Mouse (Mus musculus): ENCODE measurements at regions not wholly inside any gene's neighbourhood (a gene's known extent, or its start where the extent isn't known, plus 50 kb on each side); places are given as distances from the start of the nearest gene placed in this dataset.

DNA sequence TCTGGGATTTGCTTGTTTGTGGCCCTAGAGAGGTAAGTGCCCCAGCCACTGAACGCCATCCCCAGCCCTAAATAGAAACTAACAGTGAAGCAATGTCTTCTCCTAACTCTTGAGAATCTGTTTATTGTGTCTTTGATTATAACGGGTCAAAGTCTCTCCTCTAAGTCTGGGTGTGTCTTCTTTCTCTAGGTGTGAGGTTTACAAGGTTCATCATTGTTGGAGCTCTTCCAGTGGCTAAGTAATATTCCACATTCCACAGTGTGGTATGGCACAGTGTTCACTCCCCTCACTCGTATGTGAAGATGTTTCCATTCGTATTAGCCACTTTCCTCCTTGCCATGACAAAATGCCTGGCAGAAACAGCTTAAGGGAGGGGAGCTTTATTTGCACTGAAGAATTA, 115.7 kb downstream of the Zbtb18 start:
- Histone ChIP-seq H3K4me3 (ENCODE audit: low read depth, low read length) (no peak overlapping the region), H3K36me3 (ENCODE audit: control insufficient read depth, insufficient read depth, low read length) (no peaks in the 10 kb centered on the region), H3K4me1 (replicated peaks; ENCODE audit: control insufficient read depth, insufficient read depth, low read length) (peaks cover 10% of the 10 kb centered on the region), H3K9ac (ENCODE audit: low read length) (no peak overlapping the region), H3K27me3 (ENCODE audit: control insufficient read depth, insufficient read depth, low read length) (no peaks in the 10 kb centered on the region), H3K9me3 (ENCODE audit: control insufficient read depth, low read length) (no peaks in the 10 kb centered on the region), H3K4me2 (ENCODE audit: low read depth, low read length, severe bottlenecking) (no peak overlapping the region), H3K27ac (ENCODE audit: low read depth, low read length) (no peak overlapping the region)
- DNase-seq (ENCODE audit: low spot score) (no peak), ATAC-seq (replicated peaks; ENCODE audit: low FRiP score) (no peak)
- WGBS: 81% methylated on average over 4 of the region's 4 CpGs

DNA sequence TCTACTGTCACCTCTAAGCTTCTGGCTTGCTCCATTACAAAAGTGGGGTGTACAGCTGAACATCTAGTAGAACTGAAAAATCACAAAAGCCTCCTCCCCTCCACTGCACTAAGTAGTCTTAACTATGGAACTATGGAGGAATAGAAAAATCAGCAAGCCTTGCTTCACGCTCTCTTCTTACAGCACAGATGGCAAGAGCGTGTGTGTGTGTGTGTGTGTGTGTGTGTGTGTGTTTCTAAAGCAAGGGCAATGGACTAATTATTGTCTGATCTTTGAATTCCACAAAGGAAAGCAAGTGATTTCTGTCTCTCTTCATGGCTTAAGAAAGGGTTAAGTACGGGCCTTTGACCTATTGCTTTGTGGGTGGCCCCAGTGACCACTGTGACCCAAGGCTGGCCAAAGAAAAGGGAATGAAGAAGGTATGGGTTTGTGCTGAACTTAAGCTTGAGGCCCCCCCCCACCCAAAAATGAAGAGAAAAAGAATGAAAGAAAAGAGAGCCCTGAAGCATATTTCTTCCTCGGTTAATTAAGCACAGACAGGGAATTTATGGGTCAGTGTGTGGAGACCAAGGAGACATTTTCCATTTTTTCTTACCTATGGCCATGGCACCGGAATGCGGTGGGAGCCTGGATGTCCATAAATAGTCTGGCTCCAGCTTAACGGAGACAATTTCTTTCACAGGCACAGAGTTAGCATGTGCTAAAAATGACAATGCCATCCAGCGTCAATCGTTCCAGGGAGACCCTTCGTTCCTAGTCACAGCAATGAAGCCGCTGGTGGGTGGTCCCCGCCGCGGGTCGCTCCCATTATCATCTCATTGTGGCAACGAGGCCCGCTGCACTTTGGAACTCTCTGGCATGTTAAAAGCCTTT, 119.8 kb downstream of the Zbtb18 start:
- Histone ChIP-seq H3K27me3 (ENCODE audit: control insufficient read depth, insufficient read depth, low read length) (no peaks in the 10 kb centered on the region), H3K4me3 (ENCODE audit: low read depth, low read length) (no peak overlapping the region), H3K36me3 (ENCODE audit: control insufficient read depth, insufficient read depth, low read length) (no peaks in the 10 kb centered on the region), H3K9ac (ENCODE audit: low read length) (no peak overlapping the region), H3K27ac (ENCODE audit: low read depth, low read length) (no peak overlapping the region), H3K9me3 (ENCODE audit: control insufficient read depth, low read length) (no peaks in the 10 kb centered on the region), H3K4me1 (replicated peaks; ENCODE audit: control insufficient read depth, insufficient read depth, low read length) (peaks cover 2% of the 10 kb centered on the region; the same call in 1 of the 2 replicates), H3K4me2 (ENCODE audit: low read depth, low read length, severe bottlenecking) (no peak overlapping the region)
- no peak for DNase-seq (ENCODE audit: low spot score)
- WGBS: 50% methylated on average over 17 of the region's 17 CpGs
- ATAC-seq (replicated peaks; ENCODE audit: low FRiP score): peak; percentile 72

DNA sequence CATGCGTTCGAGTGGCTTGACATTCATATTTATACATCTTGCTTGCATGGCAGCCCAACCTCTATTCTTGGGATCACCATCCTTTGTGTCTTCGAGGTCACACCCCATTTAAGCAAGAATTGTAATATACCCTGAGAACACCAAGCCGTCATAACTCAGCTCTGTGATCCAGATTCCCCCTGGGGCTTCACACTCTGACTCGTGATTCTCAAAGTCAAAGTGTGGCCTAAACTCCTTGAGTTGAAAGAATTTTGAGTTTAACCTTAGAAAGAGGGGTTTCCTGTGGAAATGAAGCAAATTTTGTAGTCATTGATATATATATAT, 120.4 kb downstream of the Zbtb18 start:
- ATAC-seq (replicated peaks; ENCODE audit: low FRiP score) (peak; percentile 11; the same call in 1 of the 2 replicates), DNase-seq (ENCODE audit: low spot score) (no peak)
- no peak overlapping the region for H3K4me2 ChIP-seq (ENCODE audit: low read depth, low read length, severe bottlenecking)
- H3K4me3 ChIP-seq (ENCODE audit: low read depth, low read length): no peak overlapping the region
- no peaks in the 10 kb centered on the region for H3K27me3 ChIP-seq (ENCODE audit: control insufficient read depth, insufficient read depth, low read length)
- H3K4me1 ChIP-seq (replicated peaks; ENCODE audit: control insufficient read depth, insufficient read depth, low read length): peaks cover 2% of the 10 kb centered on the region; the same call in 1 of the 2 replicates
- H3K9ac ChIP-seq (ENCODE audit: low read length): no peak overlapping the region
- no peaks in the 10 kb centered on the region for H3K9me3 ChIP-seq (ENCODE audit: control insufficient read depth, low read length)
- no peak overlapping the region for H3K27ac ChIP-seq (ENCODE audit: low read depth, low read length)
- 36% methylated on average over 5 of the region's 5 CpGs for WGBS
- H3K36me3 ChIP-seq (ENCODE audit: control insufficient read depth, insufficient read depth, low read length): no peaks in the 10 kb centered on the region

DNA sequence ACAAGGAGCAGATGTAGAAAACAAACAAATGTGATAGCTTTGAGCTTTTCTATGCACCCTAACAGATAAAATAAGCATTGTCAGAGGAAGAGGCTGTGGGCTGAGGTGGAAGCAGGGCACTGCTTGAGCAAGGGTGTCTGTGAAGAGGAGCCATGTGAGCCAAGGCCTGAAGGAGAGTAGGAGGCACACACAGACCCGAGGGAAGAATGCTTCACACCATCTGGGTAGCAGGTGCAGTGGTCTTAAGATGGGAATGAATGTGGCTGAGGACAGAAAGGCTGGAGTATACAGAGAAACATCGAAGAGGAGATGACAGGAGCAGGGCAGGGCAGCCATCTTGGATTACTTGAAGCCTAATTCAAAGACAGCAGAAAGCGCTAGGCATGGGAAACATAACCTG, 123.5 kb downstream of the Zbtb18 start:
- no peaks in the 10 kb centered on the region for H3K36me3 ChIP-seq (ENCODE audit: control insufficient read depth, insufficient read depth, low read length)
- H3K9ac ChIP-seq (ENCODE audit: low read length): no peak overlapping the region
- DNase-seq (ENCODE audit: low spot score): no peak
- 95% methylated on average over 3 of the region's 3 CpGs for WGBS
- H3K4me2 ChIP-seq (ENCODE audit: low read depth, low read length, severe bottlenecking): no peak overlapping the region
- peaks cover 2% of the 10 kb centered on the region; the same call in 1 of the 2 replicates for H3K4me1 ChIP-seq (replicated peaks; ENCODE audit: control insufficient read depth, insufficient read depth, low read length)
- no peaks in the 10 kb centered on the region for H3K27me3 ChIP-seq (ENCODE audit: control insufficient read depth, insufficient read depth, low read length)
- H3K9me3 ChIP-seq (ENCODE audit: control insufficient read depth, low read length): no peaks in the 10 kb centered on the region
- no peak overlapping the region for H3K27ac ChIP-seq (ENCODE audit: low read depth, low read length)
- ATAC-seq (replicated peaks; ENCODE audit: low FRiP score): no peak
- no peak overlapping the region for H3K4me3 ChIP-seq (ENCODE audit: low read depth, low read length)

DNA sequence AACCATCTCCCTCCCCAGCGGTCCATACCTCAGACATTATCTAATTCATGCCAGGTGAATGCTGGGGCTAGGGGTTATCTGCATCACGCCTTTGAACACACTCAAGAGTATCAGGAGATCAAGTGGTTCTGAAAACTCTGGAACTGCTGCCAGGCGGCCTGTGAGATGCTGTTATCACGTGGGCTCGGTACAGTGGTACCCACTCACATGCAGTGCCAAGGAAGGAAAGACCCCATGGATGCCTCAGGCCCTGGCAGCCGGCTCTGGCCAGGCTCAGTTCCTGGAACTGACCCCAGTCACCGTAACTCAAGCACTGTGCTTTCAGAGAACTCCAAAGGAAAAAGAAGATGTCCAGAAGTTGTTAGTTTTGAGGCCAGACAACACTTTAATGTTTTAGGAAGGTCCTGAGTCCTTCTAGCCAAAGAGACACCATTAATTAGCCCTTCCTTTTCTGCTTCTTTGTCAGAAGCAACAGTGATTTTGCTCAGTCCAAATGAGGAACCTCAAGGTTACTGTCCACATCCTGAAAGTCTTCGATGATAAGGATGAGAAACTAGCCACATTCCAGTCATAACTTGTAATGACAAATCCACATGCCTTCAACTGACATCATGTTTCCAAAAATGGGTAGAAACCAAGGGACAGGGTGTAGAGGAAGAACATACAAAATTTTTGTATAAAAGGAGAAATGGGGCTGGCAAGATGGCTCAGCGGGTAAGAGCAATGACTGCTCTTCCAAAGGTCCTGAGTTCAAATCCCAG, 126.1 kb downstream of the Zbtb18 start:
- 92% methylated on average over 9 of the region's 9 CpGs for WGBS

DNA sequence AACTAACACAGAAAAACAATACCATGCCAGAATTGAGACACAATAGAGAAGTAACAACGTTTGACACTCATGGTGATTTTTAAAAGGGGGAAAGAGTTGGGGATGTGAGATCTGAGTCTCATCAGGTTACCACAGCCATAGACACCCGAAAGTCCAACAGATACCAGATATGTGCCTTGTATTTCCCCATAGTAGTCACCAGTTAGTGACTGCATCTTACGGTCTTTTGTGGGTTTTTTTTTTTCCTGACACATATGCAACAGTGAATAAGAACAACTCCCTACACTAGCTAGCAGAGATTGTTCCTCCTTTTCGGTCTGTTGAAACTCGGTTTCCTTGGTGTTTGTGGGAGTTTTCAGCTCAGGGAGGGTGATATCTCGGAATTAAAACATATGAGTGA, 127.4 kb downstream of the Zbtb18 start:
- Histone ChIP-seq H3K4me2 (ENCODE audit: low read depth, low read length, severe bottlenecking) (no peak overlapping the region), H3K4me1 (replicated peaks; ENCODE audit: control insufficient read depth, insufficient read depth, low read length) (no peaks in the 10 kb centered on the region), H3K9me3 (ENCODE audit: control insufficient read depth, low read length) (no peaks in the 10 kb centered on the region), H3K36me3 (ENCODE audit: control insufficient read depth, insufficient read depth, low read length) (no peaks in the 10 kb centered on the region), H3K27ac (ENCODE audit: low read depth, low read length) (no peak overlapping the region), H3K27me3 (ENCODE audit: control insufficient read depth, insufficient read depth, low read length) (no peaks in the 10 kb centered on the region), H3K4me3 (ENCODE audit: low read depth, low read length) (no peak overlapping the region), H3K9ac (ENCODE audit: low read length) (no peak overlapping the region)
- no peak for ATAC-seq (replicated peaks; ENCODE audit: low FRiP score)
- WGBS: 86% methylated on average over 6 of the region's 6 CpGs
- no peak for DNase-seq (ENCODE audit: low spot score)

More for the DNA sequence above, 126.1 kb downstream of the Zbtb18 start:
- no peaks in the 10 kb centered on the region for H3K27me3 ChIP-seq (ENCODE audit: control insufficient read depth, insufficient read depth, low read length)
- no peak overlapping the region for H3K9ac ChIP-seq (ENCODE audit: low read length)
- no peaks in the 10 kb centered on the region for H3K4me1 ChIP-seq (replicated peaks; ENCODE audit: control insufficient read depth, insufficient read depth, low read length)
- H3K27ac ChIP-seq (ENCODE audit: low read depth, low read length): no peak overlapping the region
- ATAC-seq (replicated peaks; ENCODE audit: low FRiP score) (no peak), DNase-seq (ENCODE audit: low spot score) (no peak)
- H3K9me3 ChIP-seq (ENCODE audit: control insufficient read depth, low read length): no peaks in the 10 kb centered on the region
- H3K4me3 ChIP-seq (ENCODE audit: low read depth, low read length): no peak overlapping the region
- no peak overlapping the region for H3K4me2 ChIP-seq (ENCODE audit: low read depth, low read length, severe bottlenecking)
- no peaks in the 10 kb centered on the region for H3K36me3 ChIP-seq (ENCODE audit: control insufficient read depth, insufficient read depth, low read length)

DNA sequence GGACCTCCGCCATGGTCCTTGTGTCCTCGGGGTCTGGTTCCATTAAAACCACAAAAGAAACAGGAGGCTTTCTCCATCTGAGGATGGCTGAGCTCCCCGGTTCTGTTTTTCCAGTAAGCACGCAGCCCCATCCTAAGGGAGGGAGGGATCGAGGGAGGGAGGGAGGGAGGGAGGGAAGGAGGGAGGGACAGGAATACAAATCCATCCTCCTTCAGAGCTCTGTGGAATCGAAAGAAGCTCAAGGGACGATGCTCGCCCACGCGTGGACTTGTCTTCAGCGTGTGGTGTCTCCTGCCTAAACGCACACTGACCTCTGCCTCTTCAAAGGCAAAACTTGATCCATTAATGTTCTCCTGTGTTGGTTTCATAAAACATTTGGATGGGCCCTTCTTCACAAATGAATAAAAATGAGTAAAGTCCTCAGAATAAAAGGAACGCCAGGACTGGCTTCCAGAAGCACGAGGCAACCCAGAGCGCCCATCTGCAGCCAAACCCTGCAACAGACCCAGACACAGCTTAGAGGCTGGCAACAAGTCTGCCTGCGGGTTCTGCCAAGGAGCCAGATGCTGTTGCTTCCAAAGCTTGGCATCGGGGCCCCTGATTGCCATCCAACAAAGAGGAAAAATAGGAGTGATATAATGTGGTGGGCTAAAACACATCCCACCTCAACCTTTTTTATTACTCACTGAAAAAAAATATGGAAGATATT, 131.0 kb downstream of the Zbtb18 start:
- Histone ChIP-seq H3K9ac (ENCODE audit: low read length) (no peak overlapping the region), H3K36me3 (ENCODE audit: control insufficient read depth, insufficient read depth, low read length) (no peaks in the 10 kb centered on the region), H3K4me1 (replicated peaks; ENCODE audit: control insufficient read depth, insufficient read depth, low read length) (no peaks in the 10 kb centered on the region), H3K9me3 (ENCODE audit: control insufficient read depth, low read length) (no peaks in the 10 kb centered on the region), H3K27ac (ENCODE audit: low read depth, low read length) (no peak overlapping the region), H3K4me3 (ENCODE audit: low read depth, low read length) (no peak overlapping the region), H3K4me2 (ENCODE audit: low read depth, low read length, severe bottlenecking) (no peak overlapping the region), H3K27me3 (ENCODE audit: control insufficient read depth, insufficient read depth, low read length) (no peaks in the 10 kb centered on the region)
- 88% methylated on average over 17 of the region's 17 CpGs for WGBS
- DNase-seq (ENCODE audit: low spot score) (no peak), ATAC-seq (replicated peaks; ENCODE audit: low FRiP score) (no peak)

DNA sequence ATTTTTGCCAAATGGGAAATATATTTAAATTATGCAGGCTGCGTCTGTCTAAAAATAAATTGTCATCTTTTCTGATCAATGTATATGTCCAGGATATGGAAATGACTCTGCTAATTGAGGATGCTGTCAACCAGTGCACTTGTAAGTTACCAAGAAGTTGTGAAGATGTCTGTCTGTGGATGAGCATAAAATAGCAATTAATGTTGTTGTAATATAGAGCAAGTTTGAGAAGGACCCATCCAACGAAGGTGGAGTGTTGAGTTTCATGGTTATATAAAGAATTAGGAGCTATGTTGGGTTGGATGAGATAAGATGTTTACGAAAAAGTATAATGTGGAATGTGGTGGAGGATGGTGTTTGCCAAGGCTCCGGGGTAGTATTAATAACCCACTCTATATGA, 131.6 kb downstream of the Zbtb18 start:
- Histone ChIP-seq H3K27me3 (ENCODE audit: control insufficient read depth, insufficient read depth, low read length) (no peaks in the 10 kb centered on the region), H3K27ac (ENCODE audit: low read depth, low read length) (no peak overlapping the region), H3K36me3 (ENCODE audit: control insufficient read depth, insufficient read depth, low read length) (no peaks in the 10 kb centered on the region), H3K4me3 (ENCODE audit: low read depth, low read length) (no peak overlapping the region), H3K4me2 (ENCODE audit: low read depth, low read length, severe bottlenecking) (no peak overlapping the region), H3K9ac (ENCODE audit: low read length) (no peak overlapping the region), H3K4me1 (replicated peaks; ENCODE audit: control insufficient read depth, insufficient read depth, low read length) (no peaks in the 10 kb centered on the region), H3K9me3 (ENCODE audit: control insufficient read depth, low read length) (no peaks in the 10 kb centered on the region)
- ATAC-seq (replicated peaks; ENCODE audit: low FRiP score) (no peak), DNase-seq (ENCODE audit: low spot score) (no peak)
- 92% methylated on average over 4 of the region's 4 CpGs for WGBS

Measured in forebrain, embryonic 11.5 days (tissue).